In the genomic region with DNA sequence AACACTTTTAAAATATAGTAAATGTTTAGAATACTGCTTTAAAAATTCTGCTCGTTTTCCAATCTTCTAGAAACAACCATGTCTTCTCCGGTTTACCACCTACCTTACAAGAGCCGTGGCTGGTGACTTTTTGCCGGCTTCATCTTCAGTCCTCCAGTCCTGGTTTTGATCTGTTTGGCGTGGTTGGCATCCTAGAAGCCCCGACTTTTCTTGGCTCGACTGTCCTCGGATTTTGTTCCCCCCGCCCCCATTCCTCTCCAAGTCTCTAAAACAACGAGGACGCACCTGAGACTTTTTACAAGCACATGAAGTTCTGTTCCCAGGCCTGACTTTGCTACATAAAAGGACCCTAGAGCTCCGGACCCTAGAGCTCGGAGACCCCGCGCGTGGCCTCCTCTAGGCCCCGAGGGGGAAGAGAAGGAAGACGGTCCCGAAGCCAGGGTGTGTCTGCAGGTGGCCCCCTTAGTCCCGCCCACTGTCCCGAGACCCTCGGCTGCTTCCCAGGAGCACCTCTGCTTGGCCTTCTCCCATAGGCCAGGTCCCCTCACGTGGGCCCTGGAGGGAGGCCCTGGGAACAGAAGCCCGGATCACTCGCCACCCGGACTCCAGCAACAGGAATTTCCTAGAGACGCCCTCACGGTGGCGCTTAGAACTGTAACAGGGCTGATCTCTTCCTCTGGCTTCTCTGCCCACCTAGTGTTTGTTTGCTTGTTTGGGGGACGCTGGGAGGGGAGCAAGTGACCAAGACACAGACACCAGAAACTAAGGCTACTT, we compare ENCODE assay signal across 8 mouse cellular contexts.
DNase-seq lines count a peak whose midpoint lies in the region; ATAC-seq lines count a peak whose summit lies in the region.

No protein-coding gene starts in this region.

- peak; percentile 89 for DNase-seq in adrenal gland, adult 2 months
- peak; percentile 86 for DNase-seq in embryo, embryonic 10 days (ENCODE audit: low spot score)
- DNase-seq in gastrocnemius, postnatal 14 days: peak; percentile 80
- peak; percentile 42 for DNase-seq in hindlimb bud, embryonic 11.5 days (ENCODE audit: extremely low spot score, low read depth, low spot score)
- DNase-seq in left cerebral cortex, adult 9 months (ENCODE audit: low spot score in 2 of 2): peak; percentile 66 to 83
- DNase-seq in right cerebral cortex, postnatal 14 days: peak; percentile 70
- peak; percentile 86 for DNase-seq in yolk sac, embryonic 10.5 days (ENCODE audit: low spot score)

- ATAC-seq in megakaryocyte, adult 5-6 weeks (ENCODE audit: poor library complexity, severe bottlenecking): peak; percentile 95

- intact Hi-C loops in gastrocnemius, postnatal 14 days (cut with DNase I; ENCODE audit: low total_unique reads): no loop called here

Comparison
In these comparisons a context has a peak if more than half of its experiments do, and no peak if none do; other contexts are left out.
1. Peak in every context shown above with its lines: DNase-seq and ATAC-seq.